Mouse (Mus musculus): ENCODE results near the gene Exoc4. TPM values are rescaled to one million over a fixed set of nuclear protein-coding genes. Genes with fewer than 3 reads are reported as not detected.

Gene Exoc4
- total and polyA plus RNA-seq, 3 experiments, result 31.2 to 46.4 (median 41.9) TPM

DNA sequence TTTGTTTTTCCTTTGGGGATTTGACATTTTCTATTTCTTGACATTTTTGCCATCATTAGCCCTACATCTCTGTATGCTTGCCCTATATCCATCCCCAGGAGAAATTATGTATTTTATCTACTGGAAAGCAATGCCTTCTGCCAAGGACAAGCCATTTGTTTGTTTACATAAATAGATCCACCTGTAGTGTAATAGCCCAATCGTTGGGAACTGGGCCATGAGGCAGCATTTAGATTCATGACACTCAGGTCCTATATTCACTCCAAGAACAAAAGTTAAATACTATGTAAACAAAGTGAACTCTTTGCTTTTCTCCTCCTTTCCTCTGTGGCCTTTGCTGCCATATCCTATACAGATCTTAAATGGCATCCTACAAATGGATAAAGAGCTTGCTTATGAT, 291.5 kb downstream of the Exoc4 start:
- TF ChIP-seq ZMIZ1 (IDR thresholded peaks at IDR 0.05; ENCODE audit: low read depth, low read length), result no peak
- no peak for TF ChIP-seq MAZ (IDR thresholded peaks at IDR 0.05; ENCODE audit: low read depth, low read length)
- no peak for TF ChIP-seq MXI1 (IDR thresholded peaks at IDR 0.05; ENCODE audit: low read depth, low read length)
- TF ChIP-seq POLR2AphosphoS2 (IDR thresholded peaks at IDR 0.05; ENCODE audit: low read depth, low read length), result no peak
- TF ChIP-seq KAT2A (IDR thresholded peaks at IDR 0.05; ENCODE audit: insufficient replicate concordance, low read length), result no peak
- no peak for TF ChIP-seq PAX5 (IDR thresholded peaks at IDR 0.05; ENCODE audit: low read length)
- no peak for TF ChIP-seq TCF12 (IDR thresholded peaks at IDR 0.05; ENCODE audit: low read depth, low read length)
- no peak for TF ChIP-seq MAX (IDR thresholded peaks at IDR 0.05; ENCODE audit: low read length)
- no peak for TF ChIP-seq CHD1 (IDR thresholded peaks at IDR 0.05; ENCODE audit: low read depth, low read length)
- TF ChIP-seq UBTF (IDR thresholded peaks at IDR 0.05; ENCODE audit: low read depth, low read length), result no peak
- Histone ChIP-seq H3K36me3 (replicated peaks in 1 of 2; ENCODE audit: control insufficient read depth in 1 of 2, insufficient read depth in 1 of 2, low read length in 1 of 2) (peaks cover 0 to 2% of the 10 kb centered on the region in 2 experiments), H3K4me3 (replicated peaks in 1 of 3; ENCODE audit: low read depth in 2 of 3, low read length in 2 of 3, poor library complexity in 1 of 3) (no peak overlapping the region), H3K9ac (ENCODE audit: insufficient read depth, low read depth) (no peak overlapping the region), H3K4me1 (ENCODE audit: control insufficient read depth in 1 of 2, insufficient read depth in 2 of 2) (no peaks in the 10 kb centered on the region), H3K9me3 (replicated peaks; ENCODE audit: low read length) (no peaks in the 10 kb centered on the region), H3K4me2 (ENCODE audit: insufficient read depth, low read depth, poor library complexity, severe bottlenecking) (no peak overlapping the region), H3K27ac (ENCODE audit: insufficient read depth, low read depth) (no peak overlapping the region), H3K27me3 (replicated peaks) (no peaks in the 10 kb centered on the region), H3K79me2 (replicated peaks; ENCODE audit: control insufficient read depth, extremely low read depth, insufficient read depth, poor library complexity, severe bottlenecking) (no peaks in the 10 kb centered on the region)
- no peak for DNase-seq (ENCODE audit: extremely low read depth)
- in situ Hi-C loops (cut with MboI; ENCODE audit: low pct_ligation_motif_present, low pct_unique_long_range_greater_than_20kb, low sequenced_read_pairs), result no loop called here
- dilution Hi-C loops (cut with MboI; ENCODE audit: extremely low pct_ligation_motif_present, extremely low pct_unique_long_range_greater_than_20kb, low sequenced_read_pairs), result no loop called here

DNA sequence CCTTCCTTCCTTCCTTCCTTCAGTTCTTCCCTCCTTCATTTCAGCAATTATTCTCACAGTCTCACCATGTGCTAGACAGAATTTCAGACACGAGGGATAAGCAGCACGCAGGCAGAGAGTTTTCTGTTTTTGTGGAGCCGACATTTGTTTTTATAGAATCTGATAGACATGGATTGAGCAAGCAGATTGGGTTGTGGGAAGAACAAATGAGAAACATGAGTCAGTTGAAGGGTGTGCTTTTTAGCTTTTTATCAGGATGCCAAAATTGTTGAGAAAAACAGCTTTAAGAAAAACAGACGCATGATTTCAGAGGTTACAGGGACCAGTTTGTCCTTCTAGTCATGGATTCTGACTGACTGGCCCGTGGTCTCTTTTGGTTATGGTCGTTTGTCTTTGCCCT, 293.8 kb downstream of the Exoc4 start:
- Histone ChIP-seq H3K4me2 (ENCODE audit: insufficient read depth, low read depth, poor library complexity, severe bottlenecking) (no peak overlapping the region), H3K9me3 (replicated peaks; ENCODE audit: low read length) (no peaks in the 10 kb centered on the region), H3K4me1 (ENCODE audit: control insufficient read depth in 1 of 2, insufficient read depth in 2 of 2) (no peaks in the 10 kb centered on the region), H3K4me3 (replicated peaks in 1 of 3; ENCODE audit: low read depth in 2 of 3, low read length in 2 of 3, poor library complexity in 1 of 3) (no peak overlapping the region), H3K79me2 (replicated peaks; ENCODE audit: control insufficient read depth, extremely low read depth, insufficient read depth, poor library complexity, severe bottlenecking) (no peaks in the 10 kb centered on the region), H3K36me3 (replicated peaks in 1 of 2; ENCODE audit: control insufficient read depth in 1 of 2, insufficient read depth in 1 of 2, low read length in 1 of 2) (peaks cover 0 to 2% of the 10 kb centered on the region in 2 experiments), H3K27ac (ENCODE audit: insufficient read depth, low read depth) (no peak overlapping the region), H3K27me3 (replicated peaks) (no peaks in the 10 kb centered on the region), H3K9ac (ENCODE audit: insufficient read depth, low read depth) (no peak overlapping the region)
- dilution Hi-C loops (cut with MboI; ENCODE audit: extremely low pct_ligation_motif_present, extremely low pct_unique_long_range_greater_than_20kb, low sequenced_read_pairs) (no loop called here), in situ Hi-C loops (cut with MboI; ENCODE audit: low pct_ligation_motif_present, low pct_unique_long_range_greater_than_20kb, low sequenced_read_pairs) (no loop called here)
- TF ChIP-seq SIN3A (IDR thresholded peaks at IDR 0.05; ENCODE audit: low read length), result no peak
- TF ChIP-seq NRF1 (IDR thresholded peaks at IDR 0.05; ENCODE audit: low read depth, low read length), result no peak
- TF ChIP-seq CHD1 (IDR thresholded peaks at IDR 0.05; ENCODE audit: low read depth, low read length), result no peak
- TF ChIP-seq USF2 (conservative IDR thresholded peaks at IDR 0.05; ENCODE audit: low read depth, low read length), result no peak
- no peak for TF ChIP-seq RCOR1 (conservative IDR thresholded peaks at IDR 0.05; ENCODE audit: low read depth, low read length)
- TF ChIP-seq PAX5 (IDR thresholded peaks at IDR 0.05; ENCODE audit: low read length), result no peak
- no peak for TF ChIP-seq HCFC1 (IDR thresholded peaks at IDR 0.05; ENCODE audit: low read depth, low read length)
- no peak for TF ChIP-seq MEF2A (IDR thresholded peaks at IDR 0.05; ENCODE audit: borderline replicate concordance, low read depth, low read length)
- no peak for TF ChIP-seq JUND (conservative IDR thresholded peaks at IDR 0.05; ENCODE audit: low read depth, low read length)
- DNase-seq (ENCODE audit: extremely low read depth), result no peak
